Mouse (Mus musculus) heart, embryonic 11.5 days (tissue): ENCODE measurements around the gene Wt1. TPM values are rescaled to one million over a fixed set of nuclear protein-coding genes. Genes with fewer than 3 reads are reported as not detected.

Experiments
- ATAC-seq: fragments of 200-750 bp; cut with Nextera tagmentation; replicated peaks from 2 replicates; pipeline ENCODE4 v1.8.0; 2017; ENCODE audit warnings: moderate library complexity; ENCODE audit not compliant: insufficient number of reproducible peaks, low FRiP score, low TSS enrichment
- H3K27ac ChIP-seq: fragments of 300-500 bp; sonication (generic); 2 replicates; pipeline ENCODE4 v1.5.1; 2014; ENCODE audit warnings: mild to moderate bottlenecking, low read depth, low read length
- H3K27me3 ChIP-seq: fragments of 300-500 bp; sonication (generic); 2 replicates; pipeline ENCODE4 v1.6.1; 2014; ENCODE audit warnings: mild to moderate bottlenecking, low read length, mixed read lengths; ENCODE audit not compliant: control insufficient read depth, insufficient read depth
- H3K36me3 ChIP-seq: fragments of 300-500 bp; sonication (generic); 2 replicates; pipeline ENCODE4 v1.6.1; 2014; ENCODE audit warnings: mild to moderate bottlenecking, low read length, moderate library complexity, mixed read lengths; ENCODE audit not compliant: control insufficient read depth, insufficient read depth
- H3K4me1 ChIP-seq: fragments of 300-500 bp; sonication (generic); 2 replicates; pipeline ENCODE4 v1.6.1; 2014; ENCODE audit warnings: low read length; ENCODE audit not compliant: control insufficient read depth, insufficient read depth
- H3K4me2 ChIP-seq: fragments of 300-500 bp; sonication (generic); 2 replicates; pipeline ENCODE4 v1.6.1; 2014; ENCODE audit warnings: mild to moderate bottlenecking, moderate library complexity
- H3K4me3 ChIP-seq: fragments of 300-500 bp; sonication (generic); 2 replicates; pipeline ENCODE4 v1.5.1; 2014; ENCODE audit warnings: low read depth, low read length
- H3K9ac ChIP-seq: fragments of 300-500 bp; sonication (generic); 2 replicates; pipeline ENCODE4 v1.6.1; 2014; ENCODE audit warnings: mild to moderate bottlenecking, low read depth, low read length, moderate library complexity
- H3K9me3 ChIP-seq: fragments of 300-500 bp; sonication (generic); replicated peaks from 2 replicates; pipeline ENCODE4 v1.6.1; 2016; ENCODE audit warnings: low read length; ENCODE audit not compliant: control insufficient read depth
- WGBS: fragments of 180-500 bp; shearing (Covaris S2); extraction: QIAGEN DNeasy Blood & Tissue Kit; methylation state at CpG from one replicate; pipeline ENCODE4 v1.1.7; 2014; ENCODE audit not compliant: insufficient replicate concordance; 5-methylcytosine and 5-hydroxymethylcytosine counted together
- polyA plus RNA-seq: library from polyadenylated mRNA; unstranded; fragments of >200 nt; fragmentation: Nextera tagmentation; extraction: Ambion mirVana; gene quantifications from 2 replicates; pipeline ENCODE4 v1.2.1, GENCODE M21; 2014

Wt1 gene
- polyA plus RNA-seq, 1 experiment from 2014 or later = 32.9 TPM

DNA sequence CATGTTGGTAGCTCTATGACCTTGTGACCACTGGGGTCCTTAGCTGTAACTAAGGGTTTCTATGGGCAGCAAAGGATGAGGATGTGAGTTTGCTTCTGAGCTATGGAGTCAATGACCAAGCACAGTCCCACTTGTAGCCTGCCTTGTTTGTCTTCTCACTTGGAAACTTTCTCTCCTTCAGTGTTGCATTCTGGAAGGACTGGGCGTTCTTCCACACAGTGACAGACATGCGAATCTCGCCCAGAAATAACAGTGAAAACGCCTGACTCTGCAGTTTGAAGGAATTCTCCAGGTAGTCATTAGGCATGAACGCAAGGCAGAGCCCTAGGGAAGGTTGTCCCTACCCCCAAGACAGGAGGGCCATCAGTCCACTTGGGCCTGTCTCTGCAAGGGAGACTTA is 35.3 kb upstream of the Wt1 start:
- 69% methylated on average over 5 of the region's 5 CpGs for WGBS
- H3K4me2 ChIP-seq = no peak overlapping the region
- no peaks in the 10 kb centered on the region for H3K9me3 ChIP-seq

DNA sequence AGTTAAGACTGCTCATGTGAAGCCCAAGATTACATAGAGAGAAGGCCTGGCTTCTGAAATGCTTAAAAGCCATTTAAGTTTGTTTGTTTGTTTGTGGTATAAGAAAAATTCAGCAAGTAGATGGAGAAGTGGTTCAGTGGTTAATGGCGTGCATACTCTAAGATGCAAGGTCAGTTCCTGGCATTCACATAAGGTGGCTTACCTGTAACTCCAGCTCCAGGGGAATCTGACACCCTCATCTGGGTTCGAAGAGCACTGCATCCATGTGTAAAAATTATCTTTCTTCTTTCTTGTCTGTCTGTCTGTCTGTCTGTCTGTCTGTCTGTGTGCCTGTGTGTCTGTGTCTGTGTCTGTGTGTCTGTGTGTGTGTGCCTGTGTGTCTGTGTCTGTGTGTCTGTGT is 34.6 kb upstream of the Wt1 start, which contains the start of gene Gm11060:
Gm11060 (plus strand) TSS at position 301 of the 400 bp plus-strand sequence.
- no peak within 1 kb of the TSS for H3K9ac ChIP-seq
- no peak for ATAC-seq
- H3K4me2 ChIP-seq = no peak within 1 kb of the TSS
- H3K27me3 ChIP-seq = no peaks in the 10 kb centered on the region
- H3K4me3 ChIP-seq = no peak within 1 kb of the TSS
- peaks cover 7% of the 10 kb centered on the region; the same call in 1 of the 2 replicates for H3K4me1 ChIP-seq
- H3K36me3 ChIP-seq = no peaks in the 10 kb centered on the region
- H3K9me3 ChIP-seq = no peaks in the 10 kb centered on the region
- 73% methylated on average over 2 of the region's 2 CpGs for WGBS
- no peak within 1 kb of the TSS for H3K27ac ChIP-seq

More for the DNA sequence above, 35.3 kb upstream of the Wt1 start:
- Histone ChIP-seq H3K27ac (no peak overlapping the region), H3K4me3 (no peak overlapping the region), H3K4me1 (peaks cover 7% of the 10 kb centered on the region; the same call in 1 of the 2 replicates), H3K9ac (no peak overlapping the region), H3K27me3 (no peaks in the 10 kb centered on the region), H3K36me3 (no peaks in the 10 kb centered on the region)
- ATAC-seq = no peak

DNA sequence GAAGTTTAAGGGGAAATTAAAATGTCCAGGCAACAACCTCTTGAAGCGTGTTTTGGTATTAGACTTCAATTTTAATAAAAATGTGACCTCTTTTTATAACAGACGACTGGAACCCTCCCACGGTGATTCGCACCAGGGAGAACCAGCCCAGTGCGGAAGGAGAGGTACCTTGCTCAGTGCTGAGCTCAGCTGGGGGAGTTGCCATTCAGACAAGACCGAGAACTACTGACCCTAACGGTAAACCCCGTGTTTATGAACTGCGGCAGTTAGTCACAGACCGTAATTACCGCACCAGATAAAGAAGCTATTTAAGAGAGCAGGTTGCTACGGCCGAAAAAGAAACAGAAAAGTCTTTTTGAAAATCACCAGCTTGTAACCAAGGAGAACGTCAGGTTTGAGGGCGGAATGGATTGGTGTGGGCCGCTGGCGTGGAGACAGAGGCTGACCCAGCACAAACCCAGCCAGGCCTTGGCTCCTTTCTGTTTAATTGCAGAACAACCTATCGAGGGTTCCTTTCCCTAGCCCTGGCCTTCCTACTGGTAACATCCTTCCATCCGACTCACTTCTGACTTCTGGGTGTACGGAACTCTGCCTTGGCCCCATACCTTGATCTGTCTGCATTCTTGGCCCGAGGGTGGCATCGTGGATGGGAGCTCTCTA is 28.9 kb upstream of the Wt1 start:
- Histone ChIP-seq H3K9ac (no peak overlapping the region), H3K4me2 (no peak overlapping the region), H3K27me3 (no peaks in the 10 kb centered on the region), H3K4me1 (peaks cover 3% of the 10 kb centered on the region; the same call in 1 of the 2 replicates), H3K9me3 (no peaks in the 10 kb centered on the region), H3K27ac (no peak overlapping the region), H3K4me3 (no peak overlapping the region), H3K36me3 (no peaks in the 10 kb centered on the region)
- ATAC-seq = no peak
- 87% methylated on average over 22 of the region's 22 CpGs for WGBS

DNA sequence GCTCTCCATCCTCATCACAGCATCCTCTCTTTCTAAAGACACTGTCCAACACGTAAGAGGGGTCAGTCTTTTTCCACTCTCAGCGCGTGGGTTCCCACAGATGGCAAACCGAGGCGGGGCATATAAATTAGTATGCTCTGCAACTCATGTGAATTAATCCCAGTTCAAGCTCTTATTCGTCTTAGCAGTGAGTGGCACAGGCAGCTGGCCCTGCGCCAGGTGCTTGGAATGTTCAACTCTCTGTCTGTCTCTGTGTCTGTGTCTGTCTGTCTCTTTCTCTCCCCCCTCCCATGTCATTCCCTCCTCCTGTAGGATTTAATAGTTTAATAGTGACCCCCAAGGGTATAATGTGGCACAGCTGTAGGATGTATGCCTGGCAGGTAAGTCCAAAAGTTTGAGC is 26.9 kb upstream of the Wt1 start:
- Histone ChIP-seq H3K36me3 (no peaks in the 10 kb centered on the region), H3K4me2 (no peak overlapping the region), H3K27ac (no peak overlapping the region), H3K4me1 (peaks cover 2% of the 10 kb centered on the region; the same call in 1 of the 2 replicates), H3K9me3 (no peaks in the 10 kb centered on the region), H3K9ac (no peak overlapping the region), H3K27me3 (no peaks in the 10 kb centered on the region), H3K4me3 (no peak overlapping the region)
- WGBS = 78% methylated on average over 7 of the region's 7 CpGs
- ATAC-seq = no peak

DNA sequence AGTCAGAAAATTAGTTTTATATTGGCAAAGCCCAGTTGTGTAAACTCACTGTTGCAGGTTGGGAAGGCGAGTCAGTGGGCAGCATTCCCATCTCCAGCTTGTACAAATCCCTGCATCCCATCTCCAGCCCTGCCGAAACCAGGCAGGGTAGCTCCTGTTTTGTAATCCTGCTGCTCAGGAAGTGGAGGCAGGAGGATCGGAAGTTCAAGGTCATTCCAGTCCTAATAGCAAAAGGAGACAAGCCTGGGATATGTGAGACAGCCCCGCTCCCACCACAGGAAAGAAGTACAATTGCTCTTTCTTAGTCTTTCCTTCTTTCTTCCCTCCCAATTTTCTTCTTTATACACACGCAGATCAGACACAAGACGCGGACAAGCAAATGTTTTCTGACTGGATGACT is 25.8 kb upstream of the Wt1 start:
- 55% methylated on average over 7 of the region's 7 CpGs for WGBS
- H3K27me3 ChIP-seq = no peaks in the 10 kb centered on the region

DNA sequence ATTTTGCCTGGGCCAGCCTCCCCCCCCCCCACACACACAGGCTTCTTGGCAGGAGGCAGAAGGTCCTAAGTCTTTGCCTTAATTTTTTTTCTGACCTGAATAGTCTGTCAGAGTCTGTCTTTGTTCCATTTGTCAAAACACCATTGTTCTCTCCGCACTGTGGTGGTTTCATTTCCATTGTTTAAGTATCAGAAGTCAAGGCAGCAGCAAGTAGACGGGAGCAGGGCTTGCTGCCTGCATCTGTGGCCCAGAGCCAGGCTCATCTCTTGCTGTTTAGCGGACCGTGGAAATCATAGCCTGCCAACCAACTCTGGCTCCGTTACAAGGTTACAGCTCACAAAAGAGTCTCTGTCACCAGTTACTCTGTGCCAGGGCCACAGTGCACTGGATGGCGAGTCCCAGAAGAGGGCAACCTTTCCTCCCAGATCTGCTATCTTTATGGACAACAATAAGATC is 17.6 kb upstream of the Wt1 start:
- Histone ChIP-seq H3K9me3 (no peaks in the 10 kb centered on the region), H3K4me3 (no peak overlapping the region), H3K4me1 (no peaks in the 10 kb centered on the region), H3K4me2 (no peak overlapping the region), H3K27me3 (peaks cover 4% of the 10 kb centered on the region), H3K9ac (no peak overlapping the region), H3K36me3 (no peaks in the 10 kb centered on the region), H3K27ac (no peak overlapping the region)
- ATAC-seq = no peak
- WGBS = 45% methylated on average over 6 of the region's 6 CpGs

More for the DNA sequence above, 25.8 kb upstream of the Wt1 start:
- Histone ChIP-seq H3K4me3 (no peak overlapping the region), H3K27ac (no peak overlapping the region), H3K4me1 (peaks cover 2% of the 10 kb centered on the region; the same call in 1 of the 2 replicates), H3K9ac (no peak overlapping the region), H3K36me3 (no peaks in the 10 kb centered on the region), H3K4me2 (no peak overlapping the region), H3K9me3 (no peaks in the 10 kb centered on the region)
- ATAC-seq = no peak

DNA sequence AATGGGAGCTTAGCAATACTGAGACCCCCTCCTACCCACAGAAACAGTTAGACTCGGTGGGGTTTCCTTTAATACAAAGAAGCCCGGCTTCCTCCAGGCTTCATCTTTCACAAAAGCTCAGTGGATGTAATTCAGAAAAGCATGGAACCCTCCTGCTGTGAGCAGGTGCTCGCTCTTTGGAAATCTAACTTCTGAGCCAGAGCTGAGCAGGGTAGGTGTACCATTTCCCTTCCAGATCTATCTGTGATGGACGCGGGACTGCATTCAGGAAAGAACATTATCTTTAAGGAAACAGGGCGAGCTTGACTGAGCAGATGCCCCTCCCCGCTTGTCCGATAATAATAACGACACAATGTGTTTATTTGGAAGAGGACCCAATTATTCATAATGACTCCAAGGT is 12.3 kb upstream of the Wt1 start:
- Histone ChIP-seq H3K9me3 (no peaks in the 10 kb centered on the region), H3K4me2 (no peak overlapping the region), H3K9ac (no peak overlapping the region), H3K27me3 (peaks cover 15% of the 10 kb centered on the region), H3K36me3 (no peaks in the 10 kb centered on the region), H3K4me1 (no peaks in the 10 kb centered on the region), H3K4me3 (no peak overlapping the region), H3K27ac (no peak overlapping the region)
- ATAC-seq = no peak
- 33% methylated on average over 9 of the region's 9 CpGs for WGBS

DNA sequence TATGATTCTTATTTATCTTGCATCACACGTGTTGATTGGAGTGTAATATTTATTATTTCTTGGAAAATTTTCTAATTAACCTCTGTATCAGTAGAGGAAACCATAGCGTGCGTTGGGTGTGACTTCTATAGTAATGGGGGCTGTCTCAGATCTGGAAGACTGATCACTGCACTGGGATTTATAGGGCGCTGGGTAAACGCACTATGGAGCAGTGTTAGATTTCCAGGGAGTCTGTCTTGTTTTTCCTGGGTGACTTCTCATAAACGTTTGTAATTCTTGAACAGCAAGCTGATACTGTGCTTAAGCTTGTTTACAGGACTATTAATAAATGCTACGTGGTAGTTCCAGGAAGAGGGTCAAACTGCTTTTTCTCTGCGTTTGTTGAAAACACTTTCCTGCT is 8.7 kb upstream of the Wt1 start:
- no peaks in the 10 kb centered on the region for H3K9me3 ChIP-seq
- no peaks in the 10 kb centered on the region for H3K36me3 ChIP-seq
- no peak for ATAC-seq
- H3K9ac ChIP-seq = no peak overlapping the region
- H3K4me3 ChIP-seq = no peak overlapping the region
- H3K27me3 ChIP-seq = peaks cover 43% of the 10 kb centered on the region
- H3K4me1 ChIP-seq = 0 out of 2 replicates have a peak, but pooled peaks cover under 1% of the 10 kb centered on the region
- H3K4me2 ChIP-seq = no peak overlapping the region
- no peak overlapping the region for H3K27ac ChIP-seq
- 64% methylated on average over 8 of the region's 8 CpGs for WGBS

DNA sequence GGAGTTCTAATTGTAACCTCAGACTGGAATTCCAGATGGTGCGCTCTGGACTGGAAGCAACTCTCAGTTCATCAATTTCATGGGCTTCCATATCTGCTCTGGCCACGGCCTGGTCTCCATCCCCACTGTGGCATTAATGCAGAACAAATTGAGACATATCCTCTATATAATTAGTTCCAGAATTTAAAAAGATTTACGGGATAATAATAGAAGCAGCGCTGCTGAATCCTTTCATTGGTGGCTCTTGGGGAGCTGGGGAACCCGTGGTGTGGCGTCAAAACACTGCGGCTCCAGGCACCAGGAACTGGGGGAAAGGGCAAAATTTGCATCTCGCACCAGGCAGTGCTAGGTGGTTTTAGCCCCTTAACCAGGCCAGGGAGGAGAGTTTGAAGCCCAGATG is 4.1 kb upstream of the Wt1 start:
- 5% methylated on average over 8 of the region's 8 CpGs for WGBS
- ATAC-seq = no peak

More for the DNA sequence above, 4.1 kb upstream of the Wt1 start:
- H3K9ac ChIP-seq = no peak overlapping the region
- H3K27me3 ChIP-seq = peaks cover 73% of the 10 kb centered on the region
- no peaks in the 10 kb centered on the region for H3K9me3 ChIP-seq
- H3K4me3 ChIP-seq = no peak overlapping the region
- H3K36me3 ChIP-seq = no peaks in the 10 kb centered on the region
- peaks cover 7% of the 10 kb centered on the region; the same call in 1 of the 2 replicates for H3K4me1 ChIP-seq
- no peak overlapping the region for H3K27ac ChIP-seq
- H3K4me2 ChIP-seq = no peak overlapping the region
